Mouse (Mus musculus) ovary, adult 18-20 months (tissue): ENCODE measurements at regions not wholly inside any gene's neighbourhood (a gene's known extent, or its start where the extent isn't known, plus 50 kb on each side); places are given as distances from the start of the nearest gene placed in this dataset.

Source experiments
- DNase-seq: peaks from one replicate; pipeline ENCODE4 v3.0.0; 2022; ENCODE audit warnings: low spot score, mixed read lengths

DNA sequence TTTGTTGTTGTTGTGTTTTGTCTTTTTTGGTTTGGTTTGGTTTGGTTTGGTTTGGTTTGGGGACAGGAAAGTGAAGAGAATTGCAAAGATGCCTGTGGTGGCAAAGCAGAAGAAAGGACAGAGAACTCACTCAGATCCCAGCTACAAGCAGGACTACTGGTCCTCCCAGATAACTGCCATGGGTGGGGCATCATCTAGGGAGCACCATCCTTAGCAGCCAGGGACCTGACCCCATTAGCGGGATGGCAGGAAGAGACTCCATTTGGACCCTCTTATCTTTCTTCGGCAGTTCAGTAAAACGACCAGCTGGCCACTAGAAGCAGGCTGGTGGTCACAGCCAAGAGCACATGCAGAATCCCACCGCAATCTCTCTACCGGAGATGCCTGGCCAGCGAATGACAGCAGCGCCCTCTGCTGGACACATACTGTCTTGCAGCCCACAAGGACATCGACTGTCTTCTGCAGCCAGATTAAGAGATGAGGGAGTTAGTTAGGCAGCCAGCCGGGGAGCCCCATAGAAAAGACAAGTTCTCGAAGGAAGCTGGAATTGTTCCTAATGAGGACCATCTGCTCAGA lies 119.8 kb downstream of the Gm9195 start:
- peak; percentile 6 for DNase-seq

- no peak for DNase-seq
Observed at GRCm38 (mm10) chr14:72360829-72361520, 130.7 kb downstream of the Gm9195 start.

GRCm38 (mm10) chr14:72360181-72360580 lies 131.5 kb downstream of the Gm9195 start:
- DNase-seq = no peak

- DNase-seq = no peak
Observed at GRCm38 (mm10) chr14:72357915-72358314, 133.7 kb downstream of the Gm9195 start.

DNA sequence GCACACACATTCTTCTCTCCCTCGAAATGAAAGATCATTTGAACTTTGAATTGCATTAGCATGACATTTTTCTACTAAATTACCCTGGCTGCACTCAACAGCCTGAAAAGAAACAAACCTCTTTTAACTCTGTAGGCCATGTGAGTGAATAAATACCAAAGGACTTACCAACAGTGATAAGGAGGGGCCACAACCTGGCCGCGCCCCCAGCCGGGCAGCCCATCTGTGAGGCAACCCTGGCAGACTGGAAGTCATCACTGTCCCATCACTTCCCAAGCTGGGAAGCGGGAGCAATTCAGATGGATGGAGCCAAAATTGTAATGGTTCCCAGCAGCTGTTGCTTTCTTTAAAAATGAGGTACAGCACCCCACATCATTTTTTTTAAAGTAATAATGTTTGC lies 149.5 kb downstream of the Gm9195 start:
- no peak for DNase-seq

GRCm38 (mm10) chr14:72341590-72342154 lies 150.0 kb downstream of the Gm9195 start:
- DNase-seq = no peak

- DNase-seq = no peak
Observed at GRCm38 (mm10) chr14:72338046-72338445, 153.6 kb downstream of the Gm9195 start.

GRCm38 (mm10) chr14:72303856-72304255 lies 187.8 kb downstream of the Gm9195 start:
- DNase-seq = no peak

DNA sequence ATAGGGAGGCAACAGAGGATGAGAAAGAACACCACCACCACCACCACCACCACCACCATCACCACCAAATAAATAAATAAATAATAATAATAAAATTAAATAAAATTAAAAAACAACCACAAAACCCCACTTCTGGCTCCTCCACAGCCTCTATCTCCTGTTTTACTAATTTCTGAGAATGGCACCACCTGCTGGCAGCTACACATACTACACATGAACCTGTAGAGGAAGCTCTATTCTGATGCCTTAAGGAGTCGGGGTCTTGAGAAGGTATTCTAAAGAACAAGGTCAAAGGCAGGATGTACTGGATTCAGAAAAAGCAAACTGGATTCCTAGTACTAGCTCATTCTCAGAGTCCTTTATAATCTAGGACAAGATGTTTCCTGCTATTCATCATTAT lies 191.6 kb downstream of the Gm9195 start:
- no peak for DNase-seq

DNA sequence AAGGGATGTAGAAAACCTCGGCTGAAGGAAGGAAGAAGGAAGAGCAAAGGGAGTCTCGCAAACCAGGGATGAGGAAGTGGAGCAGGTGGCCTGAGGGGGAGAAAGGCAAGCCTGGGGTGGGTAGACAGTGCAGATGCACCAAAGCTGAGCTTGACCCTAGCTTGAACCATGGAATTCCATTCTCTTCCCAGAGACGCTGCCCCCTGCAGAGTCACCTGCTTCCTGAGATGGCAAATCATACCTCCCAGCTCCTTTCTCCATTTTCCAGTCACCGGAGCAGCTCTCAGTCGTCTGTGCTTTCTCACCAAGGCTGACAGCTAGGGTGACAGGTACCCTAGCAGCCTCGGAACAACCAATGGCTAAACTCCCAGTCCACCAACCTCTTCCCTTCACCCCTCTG lies 197.0 kb downstream of the Gm9195 start:
- DNase-seq = no peak

DNA sequence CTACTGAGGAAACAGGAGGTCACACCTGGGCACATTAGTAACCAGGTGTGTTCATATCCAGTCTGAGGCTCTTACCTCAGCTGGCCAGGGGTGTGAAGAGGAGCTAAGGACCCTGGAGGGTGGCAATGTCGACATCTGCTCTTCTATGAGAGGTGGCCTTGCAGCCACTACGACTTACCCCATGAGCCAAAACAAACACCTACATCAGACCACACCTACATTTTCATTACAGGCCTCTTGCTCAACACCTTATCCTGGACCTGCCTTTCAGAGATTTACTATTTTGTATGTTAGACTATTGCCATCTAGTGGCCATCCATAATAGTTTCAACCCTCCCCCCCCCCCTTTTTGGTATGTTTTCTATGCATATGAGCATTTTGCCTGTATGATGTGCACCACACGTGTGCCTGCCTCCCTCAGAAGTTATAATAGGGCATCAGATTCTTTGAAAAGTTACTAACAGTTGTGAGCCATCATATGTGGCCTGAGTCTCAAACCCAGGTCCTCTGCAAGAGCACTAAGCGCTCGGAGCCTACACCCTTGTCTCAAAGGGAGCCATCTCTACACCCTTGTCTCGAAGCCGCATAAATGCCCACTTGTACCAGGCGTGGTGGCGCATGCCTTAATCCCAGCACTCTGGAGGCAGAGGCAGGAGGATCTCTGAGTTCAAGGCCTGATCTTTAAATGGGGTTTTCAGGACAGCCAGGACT lies 197.8 kb downstream of the Gm9195 start:
- DNase-seq = no peak

GRCm38 (mm10) chr14:72292656-72293299 lies 198.9 kb downstream of the Gm9195 start:
- DNase-seq = peak; percentile 53

DNA sequence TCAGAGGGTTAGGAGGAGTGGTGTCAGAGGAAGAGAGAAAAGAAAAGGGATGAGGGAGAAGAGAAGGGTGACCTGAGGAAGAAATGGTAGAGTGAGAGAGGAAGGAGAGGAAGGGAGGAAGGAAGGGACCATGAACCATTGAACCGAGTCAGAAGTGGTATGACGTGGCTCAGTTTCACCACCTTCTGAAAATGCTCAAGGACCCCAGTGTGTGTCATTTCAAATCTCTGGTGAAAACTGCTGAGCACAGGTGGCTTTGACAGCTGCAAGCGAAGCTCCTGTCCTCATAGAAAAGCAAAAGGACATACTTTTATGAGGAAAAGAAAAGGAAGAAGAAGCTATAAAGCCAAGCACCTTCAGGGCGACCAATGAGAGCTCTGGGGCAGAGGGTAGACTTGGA lies 214.3 kb downstream of the Gm9195 start:
- DNase-seq = no peak

GRCm38 (mm10) chr14:72259255-72259654 lies 232.4 kb downstream of the Gm9195 start:
- no peak for DNase-seq

DNA sequence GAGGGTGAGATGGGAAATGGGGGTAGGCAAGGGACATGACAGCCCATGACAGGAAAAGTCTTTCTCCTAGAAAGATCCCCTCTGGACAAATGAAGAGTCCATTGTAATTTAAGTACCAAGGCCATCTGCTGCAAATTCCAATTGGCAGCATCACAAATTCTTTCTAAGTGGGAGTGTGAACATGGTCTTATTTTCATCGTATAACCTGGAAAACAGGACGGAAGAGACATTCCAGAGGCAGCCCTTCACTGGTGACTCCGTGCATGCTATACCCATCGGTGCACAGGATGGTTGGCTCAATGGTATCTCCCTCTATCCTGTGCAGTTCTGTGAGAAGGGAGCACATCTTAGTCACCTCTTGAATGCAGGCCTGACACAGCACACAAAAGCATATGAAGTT lies 249.8 kb downstream of the Gm9195 start:
- DNase-seq = no peak

DNA sequence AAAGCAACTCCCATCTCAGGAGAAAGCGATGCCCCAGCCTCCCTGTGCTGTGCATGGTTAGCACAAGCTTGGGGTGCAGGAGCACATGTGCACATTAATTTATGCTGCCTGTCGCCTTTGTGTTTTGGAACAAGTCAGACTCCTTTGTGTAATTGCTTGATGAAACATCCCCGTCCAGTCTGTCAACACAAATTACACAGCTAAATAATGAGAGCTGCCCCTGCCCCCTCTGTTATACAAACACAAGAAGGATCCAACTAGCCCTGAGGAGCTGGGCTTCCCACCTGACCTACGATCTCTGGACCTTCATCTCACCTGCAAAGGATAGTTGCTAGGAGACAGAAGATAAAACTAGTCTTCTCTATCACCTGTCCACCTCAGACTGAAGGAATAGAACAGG lies 251.4 kb downstream of the Gm9195 start:
- no peak for DNase-seq

DNA sequence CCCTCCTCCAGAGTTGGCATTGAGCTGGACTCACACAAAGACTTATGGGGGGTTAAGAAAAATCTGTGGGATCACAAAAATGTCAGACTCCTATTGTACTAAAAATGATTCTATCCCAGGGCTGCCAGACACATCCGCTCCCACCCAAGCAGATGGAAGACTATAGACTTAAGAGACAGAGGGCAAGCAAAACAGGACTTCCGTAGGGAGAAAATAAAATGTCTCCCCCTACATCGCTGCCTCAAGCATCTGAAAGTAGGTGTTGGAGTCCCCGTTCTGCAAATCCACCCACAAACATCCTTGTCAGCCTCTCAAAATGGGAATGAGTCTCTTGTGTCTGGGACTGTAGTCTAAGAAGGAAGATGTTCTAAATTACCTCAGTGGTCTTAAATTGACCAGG lies 253.3 kb downstream of the Gm9195 start:
- DNase-seq = no peak

GRCm38 (mm10) chr14:72234234-72235075 lies 257.2 kb downstream of the Gm9195 start:
- DNase-seq = no peak

- no peak for DNase-seq
Observed at GRCm38 (mm10) chr14:72227853-72228252, 263.8 kb downstream of the Gm9195 start.

GRCm38 (mm10) chr14:72227441-72227840 lies 264.2 kb downstream of the Gm9195 start:
- no peak for DNase-seq

GRCm38 (mm10) chr14:72226946-72227345 lies 264.7 kb downstream of the Gm9195 start:
- no peak for DNase-seq

GRCm38 (mm10) chr14:72222836-72223235 lies 268.8 kb downstream of the Gm9195 start:
- no peak for DNase-seq
